Mouse (Mus musculus): ENCODE measurements around the gene Etnk1. TPM values are rescaled to one million over a fixed set of nuclear protein-coding genes. Genes with fewer than 3 reads are reported as not detected.

The Etnk1 gene
- polyA plus RNA-seq, 1 experiment = 0.36 TPM

GRCm38 (mm10) chr6:143216221-143216620 is 49.2 kb downstream of the Etnk1 start:
- Histone ChIP-seq H3K36me3 (ENCODE audit: control insufficient read depth) (no peaks in the 10 kb centered on the region), H3K27me3 (ENCODE audit: control insufficient read depth) (no peaks in the 10 kb centered on the region), H3K9me3 (ENCODE audit: control insufficient read depth, low read length) (peaks cover 22% of the 10 kb centered on the region), H3K4me3 (replicated peaks) (no peak overlapping the region), H3K4me1 (ENCODE audit: control insufficient read depth) (no peaks in the 10 kb centered on the region)
- TF ChIP-seq GATA1 (IDR thresholded peaks at IDR 0.05; ENCODE audit: low read length) (no peak), TAL1 (IDR thresholded peaks at IDR 0.05; ENCODE audit: low read length) (no peak)

- Histone ChIP-seq H3K27me3 (ENCODE audit: control insufficient read depth) (no peaks in the 10 kb centered on the region), H3K9me3 (ENCODE audit: control insufficient read depth, low read length) (peaks cover 7% of the 10 kb centered on the region), H3K36me3 (ENCODE audit: control insufficient read depth) (no peaks in the 10 kb centered on the region), H3K4me1 (ENCODE audit: control insufficient read depth) (no peaks in the 10 kb centered on the region), H3K4me3 (replicated peaks) (no peak overlapping the region)
- no peak for TF ChIP-seq TAL1 (IDR thresholded peaks at IDR 0.05; ENCODE audit: low read length)
- TF ChIP-seq GATA1 (IDR thresholded peaks at IDR 0.05; ENCODE audit: low read length) = no peak
Observed at GRCm38 (mm10) chr6:143219347-143219746, 52.3 kb downstream of the Etnk1 start.

- Histone ChIP-seq H3K9me3 (ENCODE audit: control insufficient read depth, low read length) (no peaks in the 10 kb centered on the region), H3K4me1 (ENCODE audit: control insufficient read depth) (no peaks in the 10 kb centered on the region), H3K4me3 (replicated peaks) (no peak overlapping the region), H3K36me3 (ENCODE audit: control insufficient read depth) (no peaks in the 10 kb centered on the region), H3K27me3 (ENCODE audit: control insufficient read depth) (no peaks in the 10 kb centered on the region)
- TF ChIP-seq GATA1 (IDR thresholded peaks at IDR 0.05; ENCODE audit: low read length) (no peak), TAL1 (IDR thresholded peaks at IDR 0.05; ENCODE audit: low read length) (no peak)
Observed at GRCm38 (mm10) chr6:143221245-143221644, 54.2 kb downstream of the Etnk1 start.

- TF ChIP-seq GATA1 (IDR thresholded peaks at IDR 0.05; ENCODE audit: low read length) = no peak
- no peak for TF ChIP-seq TAL1 (IDR thresholded peaks at IDR 0.05; ENCODE audit: low read length)
- H3K36me3 ChIP-seq (ENCODE audit: control insufficient read depth) = no peaks in the 10 kb centered on the region
- H3K9me3 ChIP-seq (ENCODE audit: control insufficient read depth, low read length) = no peaks in the 10 kb centered on the region
- H3K4me3 ChIP-seq (replicated peaks) = no peak overlapping the region
- no peaks in the 10 kb centered on the region for H3K4me1 ChIP-seq (ENCODE audit: control insufficient read depth)
- no peaks in the 10 kb centered on the region for H3K27me3 ChIP-seq (ENCODE audit: control insufficient read depth)
Observed at GRCm38 (mm10) chr6:143224057-143224456, 57.0 kb downstream of the Etnk1 start.

GRCm38 (mm10) chr6:143224885-143225284 is 57.9 kb downstream of the Etnk1 start:
- H3K27me3 ChIP-seq (ENCODE audit: control insufficient read depth) = no peaks in the 10 kb centered on the region
- H3K36me3 ChIP-seq (ENCODE audit: control insufficient read depth) = no peaks in the 10 kb centered on the region
- no peak for TF ChIP-seq TAL1 (IDR thresholded peaks at IDR 0.05; ENCODE audit: low read length)
- TF ChIP-seq GATA1 (IDR thresholded peaks at IDR 0.05; ENCODE audit: low read length) = no peak
- H3K9me3 ChIP-seq (ENCODE audit: control insufficient read depth, low read length) = no peaks in the 10 kb centered on the region
- no peaks in the 10 kb centered on the region for H3K4me1 ChIP-seq (ENCODE audit: control insufficient read depth)
- no peak overlapping the region for H3K4me3 ChIP-seq (replicated peaks)

- no peak overlapping the region for H3K4me3 ChIP-seq (replicated peaks)
- no peaks in the 10 kb centered on the region for H3K27me3 ChIP-seq (ENCODE audit: control insufficient read depth)
- TF ChIP-seq GATA1 (IDR thresholded peaks at IDR 0.05; ENCODE audit: low read length) = no peak
- no peak for TF ChIP-seq TAL1 (IDR thresholded peaks at IDR 0.05; ENCODE audit: low read length)
- no peaks in the 10 kb centered on the region for H3K36me3 ChIP-seq (ENCODE audit: control insufficient read depth)
- H3K4me1 ChIP-seq (ENCODE audit: control insufficient read depth) = no peaks in the 10 kb centered on the region
- H3K9me3 ChIP-seq (ENCODE audit: control insufficient read depth, low read length) = no peaks in the 10 kb centered on the region
Observed at GRCm38 (mm10) chr6:143228696-143229095, 61.7 kb downstream of the Etnk1 start.

GRCm38 (mm10) chr6:143229906-143230305 is 62.9 kb downstream of the Etnk1 start:
- no peaks in the 10 kb centered on the region for H3K27me3 ChIP-seq (ENCODE audit: control insufficient read depth)
- H3K4me1 ChIP-seq (ENCODE audit: control insufficient read depth) = no peaks in the 10 kb centered on the region
- no peaks in the 10 kb centered on the region for H3K9me3 ChIP-seq (ENCODE audit: control insufficient read depth, low read length)
- no peak for TF ChIP-seq GATA1 (IDR thresholded peaks at IDR 0.05; ENCODE audit: low read length)
- no peak for TF ChIP-seq TAL1 (IDR thresholded peaks at IDR 0.05; ENCODE audit: low read length)
- no peaks in the 10 kb centered on the region for H3K36me3 ChIP-seq (ENCODE audit: control insufficient read depth)
- no peak overlapping the region for H3K4me3 ChIP-seq (replicated peaks)

GRCm38 (mm10) chr6:143230888-143231287 is 63.9 kb downstream of the Etnk1 start:
- TF ChIP-seq GATA1 (IDR thresholded peaks at IDR 0.05; ENCODE audit: low read length) = no peak
- no peak for TF ChIP-seq TAL1 (IDR thresholded peaks at IDR 0.05; ENCODE audit: low read length)
- H3K36me3 ChIP-seq (ENCODE audit: control insufficient read depth) = no peaks in the 10 kb centered on the region
- H3K4me1 ChIP-seq (ENCODE audit: control insufficient read depth) = no peaks in the 10 kb centered on the region
- no peak overlapping the region for H3K4me3 ChIP-seq (replicated peaks)
- H3K9me3 ChIP-seq (ENCODE audit: control insufficient read depth, low read length) = no peaks in the 10 kb centered on the region
- no peaks in the 10 kb centered on the region for H3K27me3 ChIP-seq (ENCODE audit: control insufficient read depth)

GRCm38 (mm10) chr6:143232718-143233117 is 65.7 kb downstream of the Etnk1 start:
- Histone ChIP-seq H3K27me3 (ENCODE audit: control insufficient read depth) (no peaks in the 10 kb centered on the region), H3K4me1 (ENCODE audit: control insufficient read depth) (no peaks in the 10 kb centered on the region), H3K36me3 (ENCODE audit: control insufficient read depth) (no peaks in the 10 kb centered on the region), H3K9me3 (ENCODE audit: control insufficient read depth, low read length) (no peaks in the 10 kb centered on the region), H3K4me3 (replicated peaks) (no peak overlapping the region)
- no peak for TF ChIP-seq GATA1 (IDR thresholded peaks at IDR 0.05; ENCODE audit: low read length)

GRCm38 (mm10) chr6:143234868-143235267 is 67.8 kb downstream of the Etnk1 start:
- Histone ChIP-seq H3K4me1 (ENCODE audit: control insufficient read depth) (no peaks in the 10 kb centered on the region), H3K36me3 (ENCODE audit: control insufficient read depth) (no peaks in the 10 kb centered on the region), H3K9me3 (ENCODE audit: control insufficient read depth, low read length) (no peaks in the 10 kb centered on the region), H3K4me3 (replicated peaks) (no peak overlapping the region), H3K27me3 (ENCODE audit: control insufficient read depth) (no peaks in the 10 kb centered on the region)
- TF ChIP-seq TAL1 (IDR thresholded peaks at IDR 0.05; ENCODE audit: low read length) (no peak), GATA1 (IDR thresholded peaks at IDR 0.05; ENCODE audit: low read length) (no peak)

Measured in erythroblast, embryonic 14.5 days (primary cell).